9 mouse cellular contexts compared by ENCODE assay signal in the genomic region with DNA sequence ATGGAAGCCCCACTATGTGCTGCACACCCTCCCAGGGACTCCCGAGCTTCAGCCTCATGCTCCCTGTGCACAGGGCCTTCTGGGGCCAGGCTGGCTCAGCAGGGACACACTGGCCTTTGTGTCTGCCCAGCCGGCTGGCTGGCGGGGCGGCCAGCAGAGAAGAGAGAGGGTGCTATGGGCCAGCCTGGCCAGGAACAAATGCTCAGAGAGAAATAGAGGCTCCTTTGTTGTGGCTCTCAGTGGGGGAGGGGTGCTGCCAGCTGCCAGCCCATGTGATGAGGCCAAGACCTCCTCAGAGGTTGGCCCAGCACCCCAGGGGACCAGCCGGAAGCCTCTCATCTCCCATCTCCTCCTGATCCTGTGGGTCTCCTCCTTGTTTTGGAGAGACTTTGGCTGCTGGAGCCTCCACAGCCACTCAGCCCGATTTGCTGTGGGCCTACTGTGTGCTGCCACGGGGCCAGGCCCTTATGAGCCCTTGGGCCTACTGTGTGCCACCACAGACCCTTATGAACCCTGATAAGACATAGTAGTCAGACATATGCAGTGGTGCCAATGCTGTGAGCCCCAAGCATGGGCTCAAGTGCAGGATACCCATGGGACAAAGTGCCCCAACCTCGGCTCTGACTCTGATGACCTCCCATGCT. TPM values are rescaled to one million over a fixed set of nuclear protein-coding genes. Genes with fewer than 3 reads are reported as not detected.
DNase-seq lines count a peak whose midpoint lies in the region; ATAC-seq and TF ChIP-seq lines count a peak whose summit lies in the region.
"Had no signal": no experiment of that assay in that cellular context is flagged by ENCODE, and none has a peak within 500 bp of the region (broad histone marks: within the 10 kb centered on the region; RNA-seq: fewer than 3 reads in every experiment).

No protein-coding gene starts in this region.

- peaks cover 31% of the 10 kb centered on the region for H3K27me3 ChIP-seq in forebrain, embryonic 16.5 days (replicated peaks; ENCODE audit: control insufficient read depth, insufficient read depth, low read length)

- no peak overlapping the region for H3K9ac ChIP-seq in forebrain, embryonic 16.5 days (replicated peaks; ENCODE audit: low read depth, low read length)
- H3K9ac ChIP-seq: liver, postnatal 0 days had no signal

- 48% methylated on average over 7 of the region's 8 CpGs for WGBS in forebrain, embryonic 16.5 days
- 69% methylated on average over 8 of the region's 8 CpGs for WGBS in lung, adult 2 months

- intact Hi-C loops in gastrocnemius, postnatal 14 days (cut with DNase I; ENCODE audit: low total_unique reads) = no loop called here

- H3K4me1 ChIP-seq in forebrain, embryonic 16.5 days (replicated peaks; ENCODE audit: control insufficient read depth, insufficient read depth, low read length) = peaks cover 70% of the 10 kb centered on the region
- H3K4me1 ChIP-seq in lung, adult 2 months (ENCODE audit: control insufficient read depth, insufficient read depth, low read length) = 0 out of 2 replicates have a peak, but pooled peaks cover 2% of the 10 kb centered on the region

- no peak for TF ChIP-seq POLR2A in lung, adult 2 months (IDR thresholded peaks at IDR 0.05; ENCODE audit: borderline replicate concordance, extremely low read depth, low read depth, low read length)

- H3K4me3 ChIP-seq in forebrain, embryonic 16.5 days (replicated peaks; ENCODE audit: low read length) = no peak overlapping the region
- no peak overlapping the region for H3K4me3 ChIP-seq in lung, adult 2 months (replicated peaks; ENCODE audit: extremely low read depth, low read depth, low read length)

- H3K36me3 ChIP-seq in forebrain, embryonic 16.5 days (ENCODE audit: control insufficient read depth, insufficient read depth) = no peaks in the 10 kb centered on the region

- no peak for TF ChIP-seq CTCF in lung, adult 2 months (IDR thresholded peaks at IDR 0.05; ENCODE audit: insufficient read depth, low read length)

- H3K4me2 ChIP-seq in forebrain, embryonic 16.5 days (ENCODE audit: low read length) = no peak overlapping the region

- no peak overlapping the region for H3K27ac ChIP-seq in forebrain, embryonic 16.5 days (ENCODE audit: low read length)

- peak; percentile 50 for DNase-seq in gastrocnemius, postnatal 14 days
- DNase-seq in gastrocnemius, adult 18-20 months (ENCODE audit: low spot score) = no peak
- DNase-seq in layer of hippocampus, postnatal 10 days (ENCODE audit: low spot score in 2 of 2) = peak; percentile 58 to 71
- DNase-seq in retina, embryonic 14.5 days (ENCODE audit: low spot score) = peak; percentile 70
- no peak for DNase-seq in lung, adult 2 months
- no peak for DNase-seq in lung, postnatal 10 days
- no peak for DNase-seq in heart, adult 18-20 months
- DNase-seq: liver, postnatal 0 days had no signal

- H3K9me3 ChIP-seq in forebrain, embryonic 16.5 days (ENCODE audit: control insufficient read depth, low read length) = no peaks in the 10 kb centered on the region

- peak; percentile 7; the same call in 1 of the 2 replicates for ATAC-seq in forebrain, embryonic 16.5 days
- ATAC-seq: liver, postnatal 0 days had no signal

RNA-seq across cellular contexts. Expression of gene Fam222a, which starts 12.0 kb away (rescaled TPM):
- under 1 TPM; 0.49 to 0.96 TPM for total RNA-seq in gastrocnemius, postnatal 14 days (2021)
- under 1 TPM; 0.33 to 0.66 TPM for total RNA-seq in gastrocnemius, adult 18-20 months (2021)
- polyA plus RNA-seq in forebrain, embryonic 16.5 days (2015; fragmentation: Nextera tagmentation; extraction: Ambion mirVana) = 4.3 and 4.4 TPM in 2 replicates
- total RNA-seq in layer of hippocampus, postnatal 10 days (2021) = 1 to 10 TPM; 5.0 to 5.7 TPM
- 7.6 and 8.0 TPM in 2 replicates for polyA plus RNA-seq in lung, adult 2 months (2012; rRNA removed)
- 1 to 10 TPM; 2.6 to 3.3 TPM for total RNA-seq in heart, adult 18-20 months (2021)

Comparison
In these comparisons a context has a peak if more than half of its experiments do, and no peak if none do; other contexts are left out.
1. DNase-seq: peak in gastrocnemius, postnatal 14 days (single experiment), layer of hippocampus, postnatal 10 days (2 of 2) and retina, embryonic 14.5 days (single experiment); none in gastrocnemius, adult 18-20 months (single experiment), lung, adult 2 months (single experiment), lung, postnatal 10 days (single experiment) and heart, adult 18-20 months (0 of 2).